Mouse (Mus musculus): Measurements from ENCODE around the gene Acad12. TPM values are rescaled to one million over a fixed set of nuclear protein-coding genes. Genes with fewer than 3 reads are reported as not detected.

Acad12 gene
- total RNA-seq, 1 experiment from 2014 or later: 1.1 TPM

GRCm38 (mm10) chr5:121589928-121590327 lies 28.8 kb downstream of the Acad12 start:
- no peak for ATAC-seq (replicated peaks; ENCODE audit: low read depth, poor library complexity, severe bottlenecking)

GRCm38 (mm10) chr5:121586400-121587039 lies 32.2 kb downstream of the Acad12 start:
- ATAC-seq (replicated peaks; ENCODE audit: low read depth, poor library complexity, severe bottlenecking): peak; percentile 54

DNA sequence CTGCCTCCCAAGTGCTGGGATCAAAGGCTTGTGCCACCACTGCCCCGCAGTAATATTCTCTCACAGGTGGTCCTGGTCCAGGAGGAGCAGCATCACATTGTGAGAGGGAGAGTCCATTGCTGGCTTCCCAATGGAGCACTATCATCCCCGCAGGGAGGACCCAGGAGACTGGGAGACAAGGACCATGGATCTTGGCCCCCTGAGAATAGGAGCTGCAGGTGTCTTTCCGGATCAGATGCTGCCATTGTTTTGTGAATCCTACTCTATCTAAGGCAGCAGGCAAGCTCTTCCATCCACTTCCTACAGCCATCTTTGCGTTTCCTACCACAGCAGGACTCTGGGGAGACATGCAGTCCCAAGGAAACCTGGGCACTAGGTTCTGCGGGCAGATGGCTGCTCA lies 33.0 kb downstream of the Acad12 start:
- no peak for ATAC-seq (replicated peaks; ENCODE audit: low read depth, poor library complexity, severe bottlenecking)

DNA sequence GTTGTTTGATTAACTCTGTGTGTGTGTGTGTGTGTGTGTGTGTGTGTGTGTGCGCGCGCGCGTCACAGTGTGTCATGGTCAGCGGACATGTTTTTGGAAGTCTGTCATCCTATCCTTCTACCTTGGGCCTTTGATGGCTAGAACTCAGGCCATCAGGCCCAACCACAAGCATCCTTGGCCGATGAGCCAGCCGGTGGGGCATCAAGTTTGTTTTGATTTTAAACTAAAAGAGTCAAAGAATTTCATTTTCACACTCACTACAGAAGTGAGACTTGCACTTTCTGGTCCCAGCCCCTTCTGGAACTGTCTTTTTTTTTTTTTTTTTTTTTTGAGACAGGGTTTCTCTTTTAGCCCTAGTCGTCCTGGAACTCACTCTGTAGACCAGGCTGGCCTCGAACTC lies 33.7 kb downstream of the Acad12 start:
- no peak for ATAC-seq (replicated peaks; ENCODE audit: low read depth, poor library complexity, severe bottlenecking)

DNA sequence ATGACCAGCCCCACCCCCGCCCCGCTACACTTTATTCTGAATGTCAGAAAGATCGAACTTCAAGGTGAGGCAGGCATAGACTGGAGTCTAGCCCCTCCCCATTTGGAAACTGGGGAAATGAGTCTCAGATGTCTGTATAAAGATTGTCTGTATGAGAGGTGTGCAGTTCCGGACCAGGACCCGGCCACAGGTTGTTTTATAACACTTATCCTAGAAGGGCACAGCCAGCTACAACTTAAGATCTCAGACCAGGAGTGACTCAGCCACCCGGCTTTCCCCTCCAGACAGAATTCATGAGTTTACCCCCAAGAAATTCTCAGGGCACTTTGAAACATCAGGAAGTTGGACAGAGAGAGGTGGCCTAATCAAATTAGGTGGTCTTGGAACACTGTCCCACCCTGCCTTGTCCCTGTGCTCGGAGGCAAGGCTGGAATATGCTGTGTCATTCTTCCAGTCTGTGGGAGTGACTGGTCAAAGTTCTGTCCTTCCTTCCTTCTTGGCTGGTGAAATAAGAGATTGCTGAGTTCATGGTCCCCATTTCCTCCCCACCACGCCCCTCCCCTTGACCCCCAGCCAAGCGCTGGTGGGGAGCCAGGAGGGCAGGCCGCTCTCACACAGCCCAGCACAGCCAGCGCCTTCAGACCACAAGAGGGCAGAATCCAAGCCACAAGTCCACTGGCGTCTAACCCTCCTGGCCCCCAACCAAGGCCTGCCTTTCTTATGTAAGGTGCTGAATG lies 34.8 kb downstream of the Acad12 start:
- ATAC-seq (replicated peaks; ENCODE audit: low read depth, poor library complexity, severe bottlenecking): peak; percentile 89

GRCm38 (mm10) chr5:121581945-121582344 lies 36.8 kb downstream of the Acad12 start:
- no peak for ATAC-seq (replicated peaks; ENCODE audit: low read depth, poor library complexity, severe bottlenecking)

- no peak for ATAC-seq (replicated peaks; ENCODE audit: low read depth, poor library complexity, severe bottlenecking)
Measured at GRCm38 (mm10) chr5:121576927-121577488, 41.7 kb downstream of the Acad12 start.

- ATAC-seq (replicated peaks; ENCODE audit: low read depth, poor library complexity, severe bottlenecking): no peak
Measured at GRCm38 (mm10) chr5:121575867-121576266, 42.9 kb downstream of the Acad12 start.

DNA sequence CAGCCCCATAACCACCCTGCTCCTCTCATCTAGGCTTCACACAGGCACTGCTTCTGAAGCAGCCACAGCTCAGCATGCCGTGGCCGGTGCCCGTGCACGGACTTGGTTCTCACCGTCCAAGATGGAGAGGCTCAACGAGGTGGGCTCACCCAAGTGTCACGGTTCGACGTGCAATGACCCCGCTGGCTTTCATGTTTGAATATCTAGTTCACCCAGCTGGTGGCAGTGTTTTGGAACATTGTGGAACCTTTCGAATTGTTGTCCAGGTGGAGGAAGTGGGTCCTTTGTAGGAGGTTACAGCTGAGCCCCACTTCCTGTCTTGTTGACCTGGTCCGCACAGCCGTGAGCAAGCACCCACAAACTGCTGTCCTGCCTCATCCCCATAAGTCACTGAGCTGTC lies 44.6 kb downstream of the Acad12 start:
- no peak for ATAC-seq (replicated peaks; ENCODE audit: low read depth, poor library complexity, severe bottlenecking)

GRCm38 (mm10) chr5:121570787-121571186 lies 48.0 kb downstream of the Acad12 start:
- no peak for ATAC-seq (replicated peaks; ENCODE audit: low read depth, poor library complexity, severe bottlenecking)

DNA sequence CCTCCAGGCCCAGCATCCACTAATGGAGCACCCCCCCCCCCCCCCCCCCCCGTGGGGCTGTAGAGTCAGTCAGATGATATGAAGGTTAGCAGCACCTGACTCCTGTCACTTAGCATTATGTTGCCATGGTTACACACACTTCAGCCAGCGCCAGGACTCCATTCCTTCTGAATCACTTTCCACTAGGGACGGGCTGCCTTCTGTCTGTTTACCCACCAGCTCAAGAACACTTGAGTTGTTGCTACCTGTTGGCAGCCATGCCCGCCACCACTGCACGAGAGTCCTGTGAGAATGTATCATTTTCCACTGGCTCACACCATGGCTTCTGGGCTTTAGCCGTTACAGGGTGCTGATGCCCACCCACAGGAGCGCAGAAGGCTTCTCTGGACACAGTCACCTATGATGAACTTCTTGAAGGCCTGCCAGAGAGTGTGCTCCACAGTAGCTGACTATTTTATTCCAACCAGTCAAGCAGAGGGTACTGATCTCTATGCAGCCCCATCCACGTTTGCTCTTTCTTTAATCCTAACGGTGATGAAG lies 48.8 kb downstream of the Acad12 start:
- ATAC-seq (replicated peaks; ENCODE audit: low read depth, poor library complexity, severe bottlenecking): no peak

GRCm38 (mm10) chr5:121566035-121566681 lies 52.6 kb downstream of the Acad12 start:
- ATAC-seq (replicated peaks; ENCODE audit: low read depth, poor library complexity, severe bottlenecking): no peak

DNA sequence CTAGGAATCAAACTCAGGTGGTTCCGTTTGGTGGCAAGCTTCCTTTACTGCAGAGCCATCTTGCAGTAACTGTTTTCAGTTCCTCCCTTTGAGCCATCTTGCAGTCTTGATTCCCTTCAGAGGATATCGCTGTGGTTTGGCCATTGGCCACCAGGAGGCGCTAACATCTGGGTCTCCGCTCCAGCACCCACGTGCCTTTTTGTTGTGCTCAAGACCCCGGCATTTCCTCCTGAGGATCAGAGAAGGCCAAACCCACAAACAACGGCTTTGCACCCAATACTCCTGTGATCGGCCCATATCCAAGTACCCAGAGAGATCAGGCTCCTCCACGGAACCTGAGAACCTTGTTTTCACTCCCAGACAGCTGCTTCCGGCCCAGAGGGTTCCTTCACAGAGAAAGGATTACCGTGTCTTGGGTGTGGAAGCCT lies 54.3 kb downstream of the Acad12 start:
- ATAC-seq (replicated peaks; ENCODE audit: low read depth, poor library complexity, severe bottlenecking): peak; percentile 95

DNA sequence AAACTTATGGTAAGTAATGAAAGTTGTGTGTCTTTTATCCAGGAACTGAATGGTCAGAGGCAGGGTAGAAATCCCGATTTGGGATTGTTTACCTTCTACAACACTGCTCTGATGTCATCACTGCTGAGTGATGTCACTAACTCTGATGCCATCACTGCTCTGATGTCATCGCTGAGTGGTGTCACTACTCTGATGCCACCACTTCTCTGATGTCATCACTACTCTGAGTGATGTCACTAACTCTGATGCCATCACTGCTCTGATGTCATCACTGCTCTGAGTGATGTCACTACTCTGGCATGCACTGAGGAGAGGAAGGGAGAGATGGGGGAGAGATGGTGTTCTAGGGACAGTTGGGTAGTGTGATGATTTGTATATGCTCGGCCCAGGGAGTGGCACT lies 56.3 kb downstream of the Acad12 start:
- no peak for ATAC-seq (replicated peaks; ENCODE audit: low read depth, poor library complexity, severe bottlenecking)

GRCm38 (mm10) chr5:121549196-121549595 lies 69.5 kb downstream of the Acad12 start:
- no peak for ATAC-seq (replicated peaks; ENCODE audit: low read depth, poor library complexity, severe bottlenecking)

DNA sequence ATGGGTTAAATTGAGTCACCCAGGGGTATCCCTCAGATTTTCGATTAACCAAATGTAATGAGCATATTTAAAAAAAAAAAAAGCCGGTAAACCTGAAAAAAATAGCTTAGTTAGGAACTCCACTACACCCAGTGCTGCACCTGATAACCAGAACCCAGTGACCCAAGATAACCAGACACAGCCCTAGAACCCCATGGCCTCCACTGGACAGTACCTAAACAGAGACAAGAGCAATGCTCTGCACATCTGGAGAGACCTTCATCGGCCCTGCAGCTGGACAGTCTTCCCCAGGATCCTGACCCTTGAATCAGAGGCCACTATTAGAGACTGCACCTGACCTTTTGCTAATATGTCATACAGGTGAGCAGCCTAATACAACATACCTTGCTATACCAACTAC lies 71.7 kb downstream of the Acad12 start:
- no peak for ATAC-seq (replicated peaks; ENCODE audit: low read depth, poor library complexity, severe bottlenecking)

Other genes starting within 250 kb of the Acad12 start
- gene Trafd1, start 233.3 kb downstream of the Acad12 start, total RNA-seq (2017): 25.5 and 45.0 TPM in 2 replicates
- 68.7 and 73.2 TPM in 2 replicates for gene Naa25, start 221.0 kb downstream of the Acad12 start, total RNA-seq (2017)
- gene Tmem116, start 167.0 kb downstream of the Acad12 start, total RNA-seq (2017): 0.14 TPM in 1 of 2 replicates, not detected in the other
- gene Erp29, start 166.4 kb downstream of the Acad12 start, total RNA-seq (2017): 719 and 742 TPM in 2 replicates
- gene Adam1b, start 115.5 kb downstream of the Acad12 start, total RNA-seq (2017): 0.23 TPM in 1 of 2 replicates, not detected in the other
- gene Adam1a, start 73.5 kb downstream of the Acad12 start, total RNA-seq (2017): 3.1 and 3.4 TPM in 2 replicates
- gene Gm42878, start 73.5 kb downstream of the Acad12 start, total RNA-seq (2017): not detected in 2 replicates
- gene Mapkapk5, start 73.0 kb downstream of the Acad12 start, total RNA-seq (2017): 93.8 and 95.0 TPM in 2 replicates
- 255 and 314 TPM in 2 replicates for gene Aldh2, start 25.1 kb downstream of the Acad12 start, total RNA-seq (2017)
- gene Acad10, start 41.6 kb upstream of the Acad12 start, total RNA-seq (2017): 2.6 and 8.5 TPM in 2 replicates
- 68.5 and 71.9 TPM in 2 replicates for gene Brap, start 41.6 kb upstream of the Acad12 start, total RNA-seq (2017)
- 42.3 and 64.1 TPM in 2 replicates for gene Atxn2, start 92.4 kb upstream of the Acad12 start, total RNA-seq (2017)
- gene Sh2b3, start 218.7 kb upstream of the Acad12 start, total RNA-seq (2017): 16.0 and 18.2 TPM in 2 replicates
- gene Pheta1, start 230.0 kb upstream of the Acad12 start, total RNA-seq (2017): 1.6 and 2.6 TPM in 2 replicates